Mouse (Mus musculus): ENCODE results near the gene Gpd1.
"Not testable (repeated sequence)": the region's sequence is repeated elsewhere in the genome, so short reads cannot be mapped to it uniquely, and the experiment has no call there.

Gpd1 gene

GRCm38 (mm10) chr15:99700219-99701106 is 16.9 kb upstream of the Gpd1 start:
- intact Hi-C loops (cut with DNase I) = no loop called here

- intact Hi-C loops (cut with DNase I) = not testable (repeated sequence)
These were observed 15.7 kb upstream of the Gpd1 start for GRCm38 (mm10) chr15:99701640-99701998.

GRCm38 (mm10) chr15:99701999-99702900 is 15.1 kb upstream of the Gpd1 start, which contains the start of gene Smarcd1:
TSS of gene Smarcd1 (plus strand) at chr15:99702129.
- intact Hi-C loops (cut with DNase I) = no loop called here

- intact Hi-C loops (cut with DNase I) = no loop called here
These were observed 14.2 kb upstream of the Gpd1 start for GRCm38 (mm10) chr15:99703104-99703503.

GRCm38 (mm10) chr15:99703676-99704040 is 13.7 kb upstream of the Gpd1 start:
- intact Hi-C loops (cut with DNase I) = no loop called here

- intact Hi-C loops (cut with DNase I) = no loop called here
These were observed 13.2 kb upstream of the Gpd1 start for GRCm38 (mm10) chr15:99704041-99704681.

GRCm38 (mm10) chr15:99704881-99705280 is 12.4 kb upstream of the Gpd1 start:
- intact Hi-C loops (cut with DNase I) = no loop called here

GRCm38 (mm10) chr15:99705440-99706048 is 11.8 kb upstream of the Gpd1 start, which contains the start of gene Gm17349:
TSS of gene Gm17349 (minus strand) at chr15:99705490.
- intact Hi-C loops (cut with DNase I) = no loop called here

- intact Hi-C loops (cut with DNase I) = no loop called here
These were observed 9.1 kb upstream of the Gpd1 start for GRCm38 (mm10) chr15:99708176-99708575.

- intact Hi-C loops (cut with DNase I) = no loop called here
These were observed 6.8 kb upstream of the Gpd1 start for GRCm38 (mm10) chr15:99710221-99711190.

- intact Hi-C loops (cut with DNase I) = no loop called here
These were observed 5.8 kb upstream of the Gpd1 start for GRCm38 (mm10) chr15:99711491-99711890.

GRCm38 (mm10) chr15:99712666-99713559 is 4.4 kb upstream of the Gpd1 start:
- intact Hi-C loops (cut with DNase I) = no loop called here

- intact Hi-C loops (cut with DNase I) = no loop called here
These were observed 3.7 kb upstream of the Gpd1 start for GRCm38 (mm10) chr15:99713569-99713968.

GRCm38 (mm10) chr15:99714206-99714605 is 3.1 kb upstream of the Gpd1 start:
- intact Hi-C loops (cut with DNase I) = no loop called here

GRCm38 (mm10) chr15:99714858-99715257 is 2.5 kb upstream of the Gpd1 start:
- intact Hi-C loops (cut with DNase I) = no loop called here

- intact Hi-C loops (cut with DNase I) = no loop called here
These were observed 1.9 kb upstream of the Gpd1 start for GRCm38 (mm10) chr15:99715361-99715865.

GRCm38 (mm10) chr15:99715982-99716746 is 1.2 kb upstream of the Gpd1 start:
- intact Hi-C loops (cut with DNase I) = no loop called here

GRCm38 (mm10) chr15:99716814-99717213 is 501 bp upstream of the Gpd1 start:
- intact Hi-C loops (cut with DNase I) = no loop called here

Measured in adrenal gland (tissue).